Mouse (Mus musculus) G1E (cell line): ENCODE results near the gene Ghr. TPM values are rescaled to one million over a fixed set of nuclear protein-coding genes. Genes with fewer than 3 reads are reported as not detected.

Experiments
- ATAC-seq: 2 replicates; pipeline ENCODE4 v1.8.0; 2016; ENCODE audit warnings: mild to moderate bottlenecking; ENCODE audit not compliant: insufficient number of reproducible peaks, poor library complexity, low FRiP score, severe bottlenecking; ENCODE audit errors: extremely low read depth
- DNase-seq: peaks from one replicate; pipeline ENCODE4 v3.0.0; 2012; ENCODE audit warnings: low spot score
- H3K27me3 ChIP-seq: 2 replicates; pipeline ENCODE4 v1.6.1; 2012; ENCODE audit warnings: mild to moderate bottlenecking, low read length, inconsistent platforms; ENCODE audit not compliant: insufficient read depth
- H3K36me3 ChIP-seq: replicated peaks from 2 replicates; pipeline ENCODE3; 2012; ENCODE audit warnings: mild to moderate bottlenecking, inconsistent platforms
- H3K4me1 ChIP-seq: 2 replicates; pipeline ENCODE4 v1.6.1; 2012; ENCODE audit warnings: low read depth, low read length, inconsistent platforms, mixed read lengths; ENCODE audit not compliant: insufficient read depth
- H3K4me3 ChIP-seq: 2 replicates; pipeline ENCODE4 v1.5.1; 2012; ENCODE audit warnings: low read depth, mild to moderate bottlenecking, inconsistent platforms, low read length, moderate library complexity, mixed read lengths
- H3K9me3 ChIP-seq: replicated peaks from 2 replicates; pipeline ENCODE4 v1.6.1; 2012; ENCODE audit warnings: inconsistent platforms
- CTCF ChIP-seq: IDR thresholded peaks from 2 replicates; pipeline ENCODE4 v1.5.1; 2012; ENCODE audit warnings: low read depth, low read length, inconsistent platforms, mixed read lengths
- GATA1 ChIP-seq: IDR thresholded peaks from 2 replicates; pipeline ENCODE4 v1.6.1; 2012; ENCODE audit warnings: borderline replicate concordance, low read length, inconsistent platforms, mixed read lengths
- GATA2 ChIP-seq: IDR thresholded peaks from 2 replicates; pipeline ENCODE4 v1.6.1; 2012; ENCODE audit warnings: low read depth, low read length, inconsistent platforms, borderline replicate concordance
- POLR2AphosphoS5 ChIP-seq: IDR thresholded peaks from 2 replicates; pipeline ENCODE4 v1.6.1; 2012; ENCODE audit warnings: low read depth, low read length, inconsistent platforms; ENCODE audit not compliant: insufficient replicate concordance
- TAL1 ChIP-seq: conservative IDR thresholded peaks from 2 replicates; pipeline ENCODE4 v1.6.1; 2012; ENCODE audit warnings: low read depth, low read length, inconsistent platforms, mixed read lengths
- polyA plus RNA-seq: library from polyadenylated mRNA; stranded (reverse); fragments of >175 nt; gene quantifications from 2 replicates; pipeline ENCODE4 v1.2.3, GENCODE M21; 2012
- total RNA-seq, 2 experiments: library from RNA; stranded (forward) in 1 of 2; stranded (reverse) in 1 of 2; fragments of 200-1000 nt in 1 of 2; fragments of >200 nt in 1 of 2; fragmentation: Nextera tagmentation in 1 of 2; gene quantifications; 2 replicates each; pipeline ENCODE4 v1.2.3; 2014 to 2017

Ghr gene
- total and polyA plus RNA-seq, 3 experiments, result 0.66 TPM; not detected in 2

- ATAC-seq (no peak), DNase-seq (no peak)
- Histone ChIP-seq H3K4me3 (no peak overlapping the region), H3K36me3 (no peaks in the 10 kb centered on the region), H3K9me3 (no peaks in the 10 kb centered on the region), H3K27me3 (no peaks in the 10 kb centered on the region), H3K4me1 (no peaks in the 10 kb centered on the region)
- no peak for TF ChIP-seq CTCF
- TF ChIP-seq POLR2AphosphoS5, result no peak
- TF ChIP-seq GATA2, result no peak
- TF ChIP-seq TAL1, result no peak
- TF ChIP-seq GATA1, result no peak
These were observed 250.8 kb downstream of the Ghr start for GRCm38 (mm10) chr15:3332517-3332916.

- Histone ChIP-seq H3K4me3 (no peak overlapping the region), H3K9me3 (no peaks in the 10 kb centered on the region), H3K4me1 (no peaks in the 10 kb centered on the region), H3K27me3 (no peaks in the 10 kb centered on the region), H3K36me3 (no peaks in the 10 kb centered on the region)
- TF ChIP-seq TAL1, result no peak
- no peak for TF ChIP-seq POLR2AphosphoS5
- no peak for TF ChIP-seq GATA1
- no peak for TF ChIP-seq CTCF
- TF ChIP-seq GATA2, result no peak
- DNase-seq (no peak), ATAC-seq (no peak)
These were observed 251.5 kb downstream of the Ghr start for GRCm38 (mm10) chr15:3331813-3332212.

GRCm38 (mm10) chr15:3330291-3330690 lies 253.0 kb downstream of the Ghr start:
- Histone ChIP-seq H3K4me3 (no peak overlapping the region), H3K9me3 (no peaks in the 10 kb centered on the region), H3K27me3 (no peaks in the 10 kb centered on the region), H3K4me1 (no peaks in the 10 kb centered on the region), H3K36me3 (no peaks in the 10 kb centered on the region)
- ATAC-seq, result no peak
- TF ChIP-seq GATA2, result no peak
- TF ChIP-seq CTCF, result no peak
- no peak for DNase-seq

GRCm38 (mm10) chr15:3323041-3323440 lies 260.3 kb downstream of the Ghr start:
- TF ChIP-seq CTCF (no peak), GATA1 (no peak), GATA2 (no peak), TAL1 (no peak), POLR2AphosphoS5 (no peak)
- Histone ChIP-seq H3K36me3 (no peaks in the 10 kb centered on the region), H3K4me1 (no peaks in the 10 kb centered on the region), H3K9me3 (no peaks in the 10 kb centered on the region), H3K4me3 (no peak overlapping the region), H3K27me3 (no peaks in the 10 kb centered on the region)
- ATAC-seq, result no peak
- no peak for DNase-seq

- H3K9me3 ChIP-seq, result no peaks in the 10 kb centered on the region
- DNase-seq (no peak), ATAC-seq (no peak)
- no peak overlapping the region for H3K4me3 ChIP-seq
- H3K36me3 ChIP-seq, result no peaks in the 10 kb centered on the region
- TF ChIP-seq POLR2AphosphoS5 (no peak), CTCF (no peak), TAL1 (no peak), GATA2 (no peak), GATA1 (no peak)
- no peaks in the 10 kb centered on the region for H3K4me1 ChIP-seq
- no peaks in the 10 kb centered on the region for H3K27me3 ChIP-seq
These were observed 263.4 kb downstream of the Ghr start for GRCm38 (mm10) chr15:3319929-3320328.

GRCm38 (mm10) chr15:3316617-3317016 lies 266.7 kb downstream of the Ghr start:
- TF ChIP-seq GATA2, result no peak
- Histone ChIP-seq H3K9me3 (no peaks in the 10 kb centered on the region), H3K4me1 (no peaks in the 10 kb centered on the region), H3K36me3 (no peaks in the 10 kb centered on the region), H3K27me3 (no peaks in the 10 kb centered on the region), H3K4me3 (no peak overlapping the region)
- ATAC-seq (no peak), DNase-seq (no peak)

GRCm38 (mm10) chr15:3312937-3313336 lies 270.4 kb downstream of the Ghr start:
- H3K9me3 ChIP-seq, result no peaks in the 10 kb centered on the region
- no peaks in the 10 kb centered on the region for H3K4me1 ChIP-seq
- no peak for TF ChIP-seq GATA1
- TF ChIP-seq TAL1, result no peak
- TF ChIP-seq GATA2, result no peak
- TF ChIP-seq POLR2AphosphoS5, result no peak
- no peak for TF ChIP-seq CTCF
- H3K4me3 ChIP-seq, result no peak overlapping the region
- H3K27me3 ChIP-seq, result no peaks in the 10 kb centered on the region
- H3K36me3 ChIP-seq, result no peaks in the 10 kb centered on the region
- ATAC-seq (no peak), DNase-seq (no peak)
